Mouse (Mus musculus) ES-E14 (cell line): ENCODE results near the gene Olfr709-ps1. TPM values are rescaled to one million over a fixed set of nuclear protein-coding genes. Genes with fewer than 3 reads are reported as not detected.
"Not testable (repeated sequence)": the region's sequence is repeated elsewhere in the genome, so short reads cannot be mapped to it uniquely, and the experiment has no call there.

Experiments
- DNase-seq: peaks from one replicate; pipeline ENCODE4 v3.0.0-alpha.2; 2013; ENCODE audit warnings: low read depth, low spot score
- H3K27ac ChIP-seq: 2 replicates; pipeline ENCODE4 v1.5.1; 2012; ENCODE audit warnings: low read depth, mild to moderate bottlenecking, low read length, moderate library complexity, mixed read lengths; ENCODE audit not compliant: poor library complexity, insufficient read depth, severe bottlenecking
- H3K36me3 ChIP-seq: 2 replicates; pipeline ENCODE4 v1.6.1; 2012; ENCODE audit warnings: mild to moderate bottlenecking, low read length, moderate library complexity, mixed read lengths; ENCODE audit not compliant: control insufficient read depth, poor library complexity, insufficient read depth, severe bottlenecking
- H3K4me1 ChIP-seq, 2 experiments: fragments of 150-350 bp in 1 of 2; sonication (generic) in 1 of 2; 2 replicates each; pipeline ENCODE4 v1.6.1; 2012; ENCODE audit warnings: low read length in 2 of 2, mild to moderate bottlenecking in 1 of 2, mixed read lengths in 1 of 2; ENCODE audit not compliant: control insufficient read depth in 2 of 2, insufficient read depth in 2 of 2, poor library complexity in 1 of 2
- H3K4me3 ChIP-seq, 2 experiments: fragments of 150-350 bp in 1 of 2; sonication (generic) in 1 of 2; 2 replicates each; pipeline ENCODE4 v1.5.1; 2012; ENCODE audit warnings: low read length in 2 of 2, low read depth in 1 of 2, mild to moderate bottlenecking in 1 of 2, mixed read lengths in 1 of 2; ENCODE audit not compliant: insufficient read depth in 1 of 2, poor library complexity in 1 of 2, severe bottlenecking in 1 of 2
- H3K9ac ChIP-seq: 2 replicates; pipeline ENCODE4 v1.6.1; 2012; ENCODE audit warnings: low read depth, mild to moderate bottlenecking, low read length, mixed read lengths; ENCODE audit not compliant: poor library complexity, insufficient read depth, severe bottlenecking
- H3K9me3 ChIP-seq: fragments of 150-350 bp; sonication (generic); 2 replicates; pipeline ENCODE4 v1.6.1; 2012; ENCODE audit warnings: low read depth, mild to moderate bottlenecking, low read length; ENCODE audit not compliant: control insufficient read depth, insufficient read depth
- CHD2 ChIP-seq: IDR thresholded peaks from 2 replicates; pipeline ENCODE4 v1.6.1; 2014; ENCODE audit warnings: mild to moderate bottlenecking, low read depth, low read length, inconsistent platforms
- HCFC1 ChIP-seq: IDR thresholded peaks from 2 replicates; pipeline ENCODE4 v1.6.1; 2012; ENCODE audit warnings: low read length, inconsistent platforms, borderline replicate concordance; ENCODE audit not compliant: insufficient read depth
- MAFK ChIP-seq: IDR thresholded peaks from 2 replicates; pipeline ENCODE4 v1.6.1; 2014; ENCODE audit warnings: mild to moderate bottlenecking, low read depth, low read length, inconsistent platforms; ENCODE audit not compliant: insufficient read depth
- ZC3H11A ChIP-seq: IDR thresholded peaks from 2 replicates; pipeline ENCODE4 v1.6.1; 2012; ENCODE audit warnings: low read depth, mild to moderate bottlenecking, inconsistent platforms, low read length, borderline replicate concordance
- ZNF384 ChIP-seq: IDR thresholded peaks from 2 replicates; pipeline ENCODE4 v1.6.1; 2012; ENCODE audit warnings: low read depth, low read length, inconsistent platforms
- in situ Hi-C, 2 experiments: fragments of 600-800 bp; cut with MboI; formaldehyde crosslinking; loops; one replicate each; pipeline ENCODE4 v1.15.1; 2025; ENCODE audit warnings: low sequenced_read_pairs in 2 of 2, inconsistent platforms in 1 of 2; ENCODE audit not compliant: unreplicated experiment in 2 of 2
- total RNA-seq: library from RNA; depleted of rRNA; stranded (reverse); fragments of 300-350 nt; gene quantifications from 2 replicates; pipeline ENCODE4 v1.2.3, GENCODE M21; 2012; rRNA removed

Gene Olfr709-ps1
- total RNA-seq, 1 experiment: not detected

DNA sequence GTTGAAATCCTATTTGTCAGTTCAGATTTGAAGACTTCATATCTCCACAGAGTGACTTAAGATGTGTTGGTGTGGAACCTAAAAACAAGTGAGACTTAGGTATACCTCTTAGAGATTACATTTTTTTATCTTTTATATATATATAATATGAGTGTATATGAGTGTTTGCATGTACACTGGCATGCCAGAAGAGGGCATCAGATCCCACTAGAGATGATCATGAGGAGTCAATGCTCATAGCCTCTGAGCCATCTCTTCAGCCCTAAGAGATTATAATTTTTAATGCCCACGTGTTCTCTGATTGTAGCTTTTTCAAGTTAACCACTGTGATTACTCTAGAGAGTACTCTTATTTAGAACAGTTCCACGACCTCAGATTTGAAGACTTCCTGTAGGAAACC, 24.3 kb downstream of the Olfr709-ps1 start, which contains the start of gene Olfr1532-ps1:
Gene Olfr1532-ps1 (plus strand): TSS at position 326 of the 400 bp plus-strand sequence.
- H3K9ac ChIP-seq: no peak within 1 kb of the TSS
- no peaks in the 10 kb centered on the region for H3K9me3 ChIP-seq
- no peak within 1 kb of the TSS for H3K27ac ChIP-seq
- TF ChIP-seq HCFC1 (no peak), ZC3H11A (no peak), MAFK (no peak), CHD2 (no peak), ZNF384 (no peak)
- no peak for DNase-seq
- in situ Hi-C loops: no loop called here
- no peaks in the 10 kb centered on the region for H3K36me3 ChIP-seq
- no peak within 1 kb of the TSS for H3K4me3 ChIP-seq
- no peaks in the 10 kb centered on the region for H3K4me1 ChIP-seq

- H3K36me3 ChIP-seq, H3K9me3 ChIP-seq, DNase-seq, H3K4me3 ChIP-seq, H3K9ac ChIP-seq, H3K27ac ChIP-seq, H3K4me1 ChIP-seq, in situ Hi-C loops: not testable (repeated sequence)
Measured at GRCm38 (mm10) chr7:106901141-106901540, 30.9 kb downstream of the Olfr709-ps1 start, which contains the start of gene Olfr707. Gene Olfr707 (minus strand): TSS chr7:106901241.

- Histone ChIP-seq H3K9me3 (no peaks in the 10 kb centered on the region), H3K9ac (no peak within 1 kb of the TSS), H3K27ac (no peak within 1 kb of the TSS), H3K4me3 (no peak within 1 kb of the TSS), H3K4me1 (no peaks in the 10 kb centered on the region), H3K36me3 (no peaks in the 10 kb centered on the region)
- DNase-seq: no peak
- in situ Hi-C loops: no loop called here
- TF ChIP-seq ZNF384: no peak
- no peak for TF ChIP-seq ZC3H11A
- TF ChIP-seq MAFK: no peak
- TF ChIP-seq HCFC1: no peak
- TF ChIP-seq CHD2: no peak
Measured at GRCm38 (mm10) chr7:106888062-106888461, 44.0 kb downstream of the Olfr709-ps1 start, which contains the start of gene Olfr706. Gene Olfr706 (minus strand): TSS chr7:106888162.

DNA sequence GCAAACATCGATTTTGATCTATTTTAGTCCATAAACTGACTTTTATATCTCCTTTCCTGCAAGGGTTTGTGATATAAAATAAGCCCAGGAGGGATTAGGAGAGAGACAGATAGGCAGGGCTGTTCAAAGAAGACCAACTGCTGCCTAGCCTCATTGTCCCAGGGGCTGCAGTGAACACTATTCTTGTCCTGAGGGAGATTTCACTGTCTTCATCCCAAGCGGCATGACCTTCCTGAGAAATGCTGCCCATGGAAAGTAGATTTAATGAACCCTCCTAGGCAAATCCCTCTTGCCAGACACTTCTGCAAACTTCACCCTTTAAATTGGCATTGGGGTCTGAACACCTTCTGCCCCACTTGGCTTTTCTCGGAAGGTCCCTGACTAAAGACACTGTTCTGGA, 55.2 kb downstream of the Olfr709-ps1 start, which contains the start of gene Olfr705:
Gene Olfr705 (minus strand): TSS at position 101 of the 400 bp plus-strand sequence.
- TF ChIP-seq HCFC1 (no peak), CHD2 (no peak), ZNF384 (no peak), ZC3H11A (no peak), MAFK (no peak)
- Histone ChIP-seq H3K4me3 (no peak within 1 kb of the TSS), H3K36me3 (no peaks in the 10 kb centered on the region), H3K9me3 (no peaks in the 10 kb centered on the region), H3K27ac (no peak within 1 kb of the TSS), H3K4me1 (no peaks in the 10 kb centered on the region), H3K9ac (no peak within 1 kb of the TSS)
- in situ Hi-C loops: no loop called here
- no peak for DNase-seq

Other genes with a start within 250 kb of the Olfr709-ps1 start
- not detected in 2 replicates for gene Olfr694, start 240.4 kb downstream of the Olfr709-ps1 start, total RNA-seq
- gene Olfr695, start 215.8 kb downstream of the Olfr709-ps1 start, total RNA-seq: not detected in 2 replicates
- not detected in 2 replicates for gene Olfr697, start 189.8 kb downstream of the Olfr709-ps1 start, total RNA-seq
- gene Olfr698, start 176.8 kb downstream of the Olfr709-ps1 start, total RNA-seq: not detected in 2 replicates
- gene Olfr699, start 139.0 kb downstream of the Olfr709-ps1 start, total RNA-seq: 0.42 and 0.49 TPM in 2 replicates
- gene Olfr700, start 123.4 kb downstream of the Olfr709-ps1 start, total RNA-seq: not detected in 2 replicates
- gene Olfr701, start 118.1 kb downstream of the Olfr709-ps1 start, total RNA-seq: 0.31 TPM in 1 of 2 replicates, not detected in the other
- gene Olfr702, start 98.3 kb downstream of the Olfr709-ps1 start, total RNA-seq: not detected in 2 replicates
- not detected in 2 replicates for gene Olfr703, start 88.9 kb downstream of the Olfr709-ps1 start, total RNA-seq
- not detected in 2 replicates for gene Olfr704, start 69.0 kb downstream of the Olfr709-ps1 start, total RNA-seq
- 0.13 and 0.26 TPM in 2 replicates for gene Olfr705, start 55.3 kb downstream of the Olfr709-ps1 start, total RNA-seq
- not detected in 2 replicates for gene Olfr706, start 44.1 kb downstream of the Olfr709-ps1 start, total RNA-seq
- gene Olfr707, start 31.0 kb downstream of the Olfr709-ps1 start, total RNA-seq: not detected in 2 replicates
- not detected in 2 replicates for gene Olfr1532-ps1, start 24.2 kb downstream of the Olfr709-ps1 start, total RNA-seq
- not detected in 2 replicates for gene Olfr710, start 16.1 kb upstream of the Olfr709-ps1 start, total RNA-seq
- gene Olfr6, start 31.7 kb upstream of the Olfr709-ps1 start, total RNA-seq: not detected in 2 replicates
- not detected in 2 replicates for gene Olfr711, start 43.2 kb upstream of the Olfr709-ps1 start, total RNA-seq
- gene Olfr2, start 73.9 kb upstream of the Olfr709-ps1 start, total RNA-seq: not detected in 2 replicates
- gene Olfr713, start 99.0 kb upstream of the Olfr709-ps1 start, total RNA-seq: not detected in 2 replicates
- gene Olfr714, start 138.8 kb upstream of the Olfr709-ps1 start, total RNA-seq: not detected in 2 replicates
- gene Olfr17, start 161.0 kb upstream of the Olfr709-ps1 start, total RNA-seq: not detected in 2 replicates
- not detected in 2 replicates for gene Olfr715b, start 178.2 kb upstream of the Olfr709-ps1 start, total RNA-seq
- not detected in 2 replicates for gene Olfr715, start 198.9 kb upstream of the Olfr709-ps1 start, total RNA-seq
- not detected in 2 replicates for gene Olfr716, start 206.1 kb upstream of the Olfr709-ps1 start, total RNA-seq
- gene Nlrp14, start 234.8 kb upstream of the Olfr709-ps1 start, total RNA-seq: 1.1 and 1.2 TPM in 2 replicates